Mouse (Mus musculus): ENCODE results near the gene Kpna3. TPM values are rescaled to one million over a fixed set of nuclear protein-coding genes. Genes with fewer than 3 reads are reported as not detected.
"Not testable (repeated sequence)": the region's sequence is repeated elsewhere in the genome, so short reads cannot be mapped to it uniquely, and the experiment has no call there.

The Kpna3 gene
- polyA plus RNA-seq (2016; fragmentation: Nextera tagmentation; extraction: Ambion mirVana) = 89.5 and 102 TPM in 2 replicates

GRCm38 (mm10) chr14:61439661-61440559 is at the start of gene Kpna3:
TSS of gene Kpna3 (minus strand) at chr14:61439874.
- Histone ChIP-seq H3K9me3 (no peaks in the 10 kb centered on the region), H3K4me3 (replicated peaks) (peak within 1 kb of the TSS; percentile 96), H3K36me3 (replicated peaks) (no peaks in the 10 kb centered on the region), H3K9ac (peak within 1 kb of the TSS; percentile 92), H3K4me2 (peak within 1 kb of the TSS; percentile 61), H3K27ac (peak within 1 kb of the TSS; percentile 96), H3K27me3 (no peaks in the 10 kb centered on the region), H3K4me1 (peaks cover 16% of the 10 kb centered on the region)
- ATAC-seq (ENCODE audit: low FRiP score) = peak; percentile 96
- WGBS = under 1% methylated on average over 82 of the region's 85 CpGs

- no peak overlapping the region for H3K4me2 ChIP-seq
- H3K9ac ChIP-seq = no peak overlapping the region
- H3K4me3 ChIP-seq (replicated peaks) = no peak overlapping the region
- H3K36me3 ChIP-seq (replicated peaks) = no peaks in the 10 kb centered on the region
- H3K27ac ChIP-seq = no peak overlapping the region
- no peak for ATAC-seq (ENCODE audit: low FRiP score)
- 81% methylated on average over 2 of the region's 2 CpGs for WGBS
- no peaks in the 10 kb centered on the region for H3K4me1 ChIP-seq
- H3K27me3 ChIP-seq = no peaks in the 10 kb centered on the region
- H3K9me3 ChIP-seq = peaks cover 5% of the 10 kb centered on the region; the same call in 1 of the 2 replicates
Observed at GRCm38 (mm10) chr14:61460365-61460764, 20.7 kb upstream of the Kpna3 start.

- H3K27me3 ChIP-seq = no peaks in the 10 kb centered on the region
Observed at GRCm38 (mm10) chr14:61457468-61457867, 17.8 kb upstream of the Kpna3 start.

GRCm38 (mm10) chr14:61455571-61455970 is 15.9 kb upstream of the Kpna3 start:
- no peak for ATAC-seq (ENCODE audit: low FRiP score)
- Histone ChIP-seq H3K9me3 (no peaks in the 10 kb centered on the region), H3K27ac (no peak overlapping the region), H3K4me2 (no peak overlapping the region), H3K27me3 (no peaks in the 10 kb centered on the region), H3K9ac (no peak overlapping the region), H3K4me3 (replicated peaks) (no peak overlapping the region), H3K36me3 (replicated peaks) (no peaks in the 10 kb centered on the region), H3K4me1 (no peaks in the 10 kb centered on the region)
- 57% methylated on average over 3 of the region's 3 CpGs for WGBS

More at GRCm38 (mm10) chr14:61457468-61457867, 17.8 kb upstream of the Kpna3 start:
- no peaks in the 10 kb centered on the region for H3K9me3 ChIP-seq
- no peaks in the 10 kb centered on the region for H3K4me1 ChIP-seq
- no peak overlapping the region for H3K4me3 ChIP-seq (replicated peaks)
- no peak overlapping the region for H3K27ac ChIP-seq
- 70% methylated on average over 6 of the region's 6 CpGs for WGBS
- no peak overlapping the region for H3K9ac ChIP-seq
- no peaks in the 10 kb centered on the region for H3K36me3 ChIP-seq (replicated peaks)
- no peak overlapping the region for H3K4me2 ChIP-seq
- ATAC-seq (ENCODE audit: low FRiP score) = no peak

GRCm38 (mm10) chr14:61453032-61453431 is 13.4 kb upstream of the Kpna3 start:
- H3K4me1 ChIP-seq = no peaks in the 10 kb centered on the region
- H3K36me3 ChIP-seq (replicated peaks) = no peaks in the 10 kb centered on the region
- no peak overlapping the region for H3K9ac ChIP-seq
- no peaks in the 10 kb centered on the region for H3K27me3 ChIP-seq
- no peak overlapping the region for H3K4me2 ChIP-seq
- WGBS = 92% methylated on average over 4 of the region's 4 CpGs
- H3K9me3 ChIP-seq = no peaks in the 10 kb centered on the region
- H3K27ac ChIP-seq = no peak overlapping the region
- no peak overlapping the region for H3K4me3 ChIP-seq (replicated peaks)
- no peak for ATAC-seq (ENCODE audit: low FRiP score)

GRCm38 (mm10) chr14:61452481-61452880 is 12.8 kb upstream of the Kpna3 start:
- no peaks in the 10 kb centered on the region for H3K9me3 ChIP-seq
- no peaks in the 10 kb centered on the region for H3K4me1 ChIP-seq
- no peak overlapping the region for H3K9ac ChIP-seq
- 67% methylated on average over 6 of the region's 6 CpGs for WGBS
- H3K36me3 ChIP-seq (replicated peaks) = no peaks in the 10 kb centered on the region
- H3K27me3 ChIP-seq = no peaks in the 10 kb centered on the region
- H3K4me2 ChIP-seq = no peak overlapping the region
- no peak overlapping the region for H3K4me3 ChIP-seq (replicated peaks)
- no peak overlapping the region for H3K27ac ChIP-seq
- ATAC-seq (ENCODE audit: low FRiP score) = no peak

GRCm38 (mm10) chr14:61447775-61448174 is 8.1 kb upstream of the Kpna3 start:
- WGBS = 91% methylated on average over 6 of the region's 6 CpGs
- no peak for ATAC-seq (ENCODE audit: low FRiP score)
- Histone ChIP-seq H3K27ac (no peak overlapping the region), H3K36me3 (replicated peaks) (no peaks in the 10 kb centered on the region), H3K4me2 (no peak overlapping the region), H3K27me3 (no peaks in the 10 kb centered on the region), H3K9ac (no peak overlapping the region), H3K4me1 (no peaks in the 10 kb centered on the region), H3K4me3 (replicated peaks) (no peak overlapping the region), H3K9me3 (no peaks in the 10 kb centered on the region)

GRCm38 (mm10) chr14:61439141-61439660 is 473 bp downstream of the Kpna3 start:
- 0% methylated on average over 23 of the region's 62 CpGs for WGBS
- Histone ChIP-seq H3K9ac (peak overlapping the region; percentile 92), H3K36me3 (replicated peaks) (no peaks in the 10 kb centered on the region), H3K4me2 (peak overlapping the region; percentile 61), H3K27me3 (no peaks in the 10 kb centered on the region), H3K4me3 (replicated peaks) (peak overlapping the region; percentile 96), H3K27ac (peak overlapping the region; percentile 96), H3K9me3 (no peaks in the 10 kb centered on the region), H3K4me1 (peaks cover 16% of the 10 kb centered on the region)
- ATAC-seq (ENCODE audit: low FRiP score) = peak; percentile 79

GRCm38 (mm10) chr14:61438171-61438945 is 1.3 kb downstream of the Kpna3 start:
- peak overlapping the region; percentile 61 for H3K4me2 ChIP-seq
- H3K4me3 ChIP-seq (replicated peaks) = peak overlapping the region; percentile 96
- no peaks in the 10 kb centered on the region for H3K36me3 ChIP-seq (replicated peaks)
- no peaks in the 10 kb centered on the region for H3K27me3 ChIP-seq
- peak overlapping the region; percentile 92 for H3K9ac ChIP-seq
- peaks cover 21% of the 10 kb centered on the region for H3K4me1 ChIP-seq
- ATAC-seq (ENCODE audit: low FRiP score) = no peak
- H3K27ac ChIP-seq = no peak overlapping the region
- no peaks in the 10 kb centered on the region for H3K9me3 ChIP-seq
- WGBS = 18% methylated on average over 3 of the region's 3 CpGs

GRCm38 (mm10) chr14:61436866-61437265 is 2.8 kb downstream of the Kpna3 start:
- H3K27me3 ChIP-seq = no peaks in the 10 kb centered on the region
- no peaks in the 10 kb centered on the region for H3K36me3 ChIP-seq (replicated peaks)
- no peak overlapping the region for H3K9ac ChIP-seq
- H3K4me1 ChIP-seq = peaks cover 28% of the 10 kb centered on the region
- no peak overlapping the region for H3K4me3 ChIP-seq (replicated peaks)
- H3K9me3 ChIP-seq = no peaks in the 10 kb centered on the region
- no peak for ATAC-seq (ENCODE audit: low FRiP score)
- no peak overlapping the region for H3K4me2 ChIP-seq
- H3K27ac ChIP-seq = no peak overlapping the region
- WGBS = 92% methylated on average over 2 of the region's 2 CpGs

GRCm38 (mm10) chr14:61428126-61428787 is 11.4 kb downstream of the Kpna3 start:
- no peaks in the 10 kb centered on the region for H3K27me3 ChIP-seq
- H3K4me1 ChIP-seq = peaks cover 12% of the 10 kb centered on the region
- H3K4me2 ChIP-seq = no peak overlapping the region
- H3K36me3 ChIP-seq (replicated peaks) = no peaks in the 10 kb centered on the region
- H3K27ac ChIP-seq = no peak overlapping the region
- 77% methylated on average over 3 of the region's 3 CpGs for WGBS
- no peak overlapping the region for H3K4me3 ChIP-seq (replicated peaks)
- no peak for ATAC-seq (ENCODE audit: low FRiP score)
- H3K9me3 ChIP-seq = no peaks in the 10 kb centered on the region
- H3K9ac ChIP-seq = no peak overlapping the region

- not testable (repeated sequence) for H3K27ac ChIP-seq; H3K9me3 ChIP-seq; H3K4me2 ChIP-seq; H3K4me1 ChIP-seq; H3K4me3 ChIP-seq (replicated peaks); ATAC-seq (ENCODE audit: low FRiP score); H3K27me3 ChIP-seq; H3K36me3 ChIP-seq (replicated peaks); H3K9ac ChIP-seq
- WGBS = 33% methylated on average over 7 of the region's 8 CpGs
Observed at GRCm38 (mm10) chr14:61427095-61427494, 12.6 kb downstream of the Kpna3 start.
